Mouse (Mus musculus) heart, postnatal 0 days (tissue): ENCODE measurements around the gene Zbtb1. TPM values are rescaled to one million over a fixed set of nuclear protein-coding genes. Genes with fewer than 3 reads are reported as not detected.

Experiments
- ATAC-seq: fragments of 200-750 bp; cut with Nextera tagmentation; 2 replicates; pipeline ENCODE4 v1.8.0; 2017; ENCODE audit warnings: low read depth, moderate number of reproducible peaks, moderate library complexity; ENCODE audit not compliant: insufficient read depth
- DNase-seq: peaks from one replicate; pipeline ENCODE4 v3.0.0-alpha.2; 2016; ENCODE audit warnings: low spot score
- H3K27ac ChIP-seq: fragments of 300-500 bp; sonication (generic); 2 replicates; pipeline ENCODE4 v1.5.1; 2014; ENCODE audit warnings: low read depth, mild to moderate bottlenecking
- H3K27me3 ChIP-seq: fragments of 300-500 bp; sonication (generic); 2 replicates; pipeline ENCODE4 v1.6.1; 2014; ENCODE audit warnings: low read length, mixed read lengths; ENCODE audit not compliant: control insufficient read depth, insufficient read depth
- H3K36me3 ChIP-seq: fragments of 300-500 bp; sonication (generic); replicated peaks from 2 replicates; pipeline ENCODE4 v1.6.1; 2014; ENCODE audit warnings: low read length, mixed read lengths; ENCODE audit not compliant: control insufficient read depth, insufficient read depth
- H3K4me1 ChIP-seq: fragments of 300-500 bp; sonication (generic); 2 replicates; pipeline ENCODE4 v1.6.1; 2014; ENCODE audit warnings: antibody characterized with exemption; ENCODE audit not compliant: control insufficient read depth, insufficient read depth
- H3K4me2 ChIP-seq: fragments of 300-500 bp; sonication (generic); 2 replicates; pipeline ENCODE4 v1.6.1; 2014; ENCODE audit warnings: low read depth, mild to moderate bottlenecking, low read length, moderate library complexity
- H3K4me3 ChIP-seq: fragments of 300-500 bp; sonication (generic); 2 replicates; pipeline ENCODE4 v1.5.1; 2014; ENCODE audit warnings: low read depth, low read length
- H3K9ac ChIP-seq: fragments of 300-500 bp; sonication (generic); replicated peaks from 2 replicates; pipeline ENCODE4 v1.6.1; 2014; ENCODE audit warnings: low read depth, low read length, mixed read lengths
- H3K9me3 ChIP-seq: fragments of 300-500 bp; sonication (generic); replicated peaks from 2 replicates; pipeline ENCODE4 v1.6.1; 2016; ENCODE audit warnings: low read length; ENCODE audit not compliant: control insufficient read depth
- CTCF ChIP-seq: IDR thresholded peaks from 2 replicates; pipeline ENCODE4 v1.5.1; 2016; ENCODE audit warnings: antibody characterized with exemption, control low read depth, low read depth
- EP300 ChIP-seq: IDR thresholded peaks from 2 replicates; pipeline ENCODE4 v1.6.1; 2016; ENCODE audit warnings: antibody characterized with exemption, low read depth
- WGBS: fragments of 180-500 bp; shearing (Covaris S2); extraction: QIAGEN DNeasy Blood & Tissue Kit; methylation state at CpG from one replicate; pipeline ENCODE4 v1.1.7; 2014; 5-methylcytosine and 5-hydroxymethylcytosine counted together
- polyA plus RNA-seq: library from polyadenylated mRNA; unstranded; fragments of >200 nt; fragmentation: Nextera tagmentation; extraction: Ambion mirVana; gene quantifications from 2 replicates; pipeline ENCODE4 v1.2.1, GENCODE M21; 2015
- total RNA-seq: library from RNA; depleted of rRNA; stranded (reverse); fragments of >200 nt; gene quantifications from 2 replicates; pipeline ENCODE4 v1.2.3, GENCODE M21; 2014; ENCODE audit warnings: low replicate concordance

Zbtb1 gene
- total and polyA plus RNA-seq, 2 experiments from 2014 or later = 4.6 to 5.0 TPM

- no peak overlapping the region for H3K4me3 ChIP-seq
- H3K4me2 ChIP-seq = no peak overlapping the region
- TF ChIP-seq CTCF = no peak
- no peak for TF ChIP-seq EP300
- no peak overlapping the region for H3K9ac ChIP-seq
- WGBS = 40% methylated on average over 5 of the region's 5 CpGs
- no peaks in the 10 kb centered on the region for H3K4me1 ChIP-seq
- H3K27me3 ChIP-seq = no peaks in the 10 kb centered on the region
- no peaks in the 10 kb centered on the region for H3K36me3 ChIP-seq
- DNase-seq = no peak
- H3K9me3 ChIP-seq = no peaks in the 10 kb centered on the region
- no peak overlapping the region for H3K27ac ChIP-seq
- no peak for ATAC-seq
Observed at GRCm38 (mm10) chr12:76427546-76427945, 57.5 kb downstream of the Zbtb1 start.

GRCm38 (mm10) chr12:76430879-76431406 lies 60.9 kb downstream of the Zbtb1 start:
- 0 out of 2 replicates have a peak, but pooled peaks cover 8% of the 10 kb centered on the region for H3K27me3 ChIP-seq
- ATAC-seq = no peak
- H3K4me2 ChIP-seq = no peak overlapping the region
- DNase-seq = no peak
- peaks cover 8% of the 10 kb centered on the region; the same call in 1 of the 2 replicates for H3K4me1 ChIP-seq
- H3K27ac ChIP-seq = no peak overlapping the region
- H3K9me3 ChIP-seq = no peaks in the 10 kb centered on the region
- WGBS = 25% methylated on average over 5 of the region's 5 CpGs
- no peak overlapping the region for H3K9ac ChIP-seq
- TF ChIP-seq CTCF (no peak), EP300 (no peak)
- no peak overlapping the region for H3K4me3 ChIP-seq
- no peaks in the 10 kb centered on the region for H3K36me3 ChIP-seq

GRCm38 (mm10) chr12:76431431-76431830 lies 61.4 kb downstream of the Zbtb1 start:
- H3K9ac ChIP-seq = no peak overlapping the region
- ATAC-seq = no peak
- H3K9me3 ChIP-seq = no peaks in the 10 kb centered on the region
- H3K27me3 ChIP-seq = 0 out of 2 replicates have a peak, but pooled peaks cover 8% of the 10 kb centered on the region
- DNase-seq = no peak
- no peaks in the 10 kb centered on the region for H3K36me3 ChIP-seq
- H3K27ac ChIP-seq = no peak overlapping the region
- H3K4me1 ChIP-seq = peaks cover 8% of the 10 kb centered on the region; the same call in 1 of the 2 replicates
- no peak overlapping the region for H3K4me3 ChIP-seq
- H3K4me2 ChIP-seq = no peak overlapping the region
- WGBS = 59% methylated on average over 6 of the region's 6 CpGs
- TF ChIP-seq EP300 (no peak), CTCF (no peak)

- H3K27me3 ChIP-seq = 0 out of 2 replicates have a peak, but pooled peaks cover 8% of the 10 kb centered on the region
- peaks cover 8% of the 10 kb centered on the region; the same call in 1 of the 2 replicates for H3K4me1 ChIP-seq
- peak overlapping the region; percentile 56 for H3K4me2 ChIP-seq
- DNase-seq (peak; percentile 36), ATAC-seq (peak; percentile 27; the same call in 1 of the 2 replicates)
- H3K27ac ChIP-seq = no peak overlapping the region
- 17% methylated on average over 7 of the region's 7 CpGs for WGBS
- H3K4me3 ChIP-seq = no peak overlapping the region
- no peaks in the 10 kb centered on the region for H3K36me3 ChIP-seq
- no peaks in the 10 kb centered on the region for H3K9me3 ChIP-seq
- no peak overlapping the region for H3K9ac ChIP-seq
- TF ChIP-seq CTCF (no peak), EP300 (no peak)
Observed at GRCm38 (mm10) chr12:76434111-76434510, 64.0 kb downstream of the Zbtb1 start.

- 6% methylated on average over 17 of the region's 17 CpGs for WGBS
- Histone ChIP-seq H3K4me3 (peak overlapping the region; percentile 40), H3K4me2 (peak overlapping the region; percentile 56), H3K4me1 (peaks cover 8% of the 10 kb centered on the region; the same call in 1 of the 2 replicates), H3K36me3 (no peaks in the 10 kb centered on the region), H3K27me3 (0 out of 2 replicates have a peak, but pooled peaks cover 8% of the 10 kb centered on the region), H3K9me3 (no peaks in the 10 kb centered on the region), H3K9ac (0 out of 2 replicates have a peak overlapping the region, but pooled peaks have one; percentile 37), H3K27ac (no peak overlapping the region)
- DNase-seq (no peak), ATAC-seq (no peak)
- TF ChIP-seq CTCF = no peak
- TF ChIP-seq EP300 = no peak
Observed at GRCm38 (mm10) chr12:76435084-76435483, 65.0 kb downstream of the Zbtb1 start.
